Mouse (Mus musculus) MEL (cell line): ENCODE results near the gene Olfr190. TPM values are rescaled to one million over a fixed set of nuclear protein-coding genes. Genes with fewer than 3 reads are reported as not detected.
"Not testable (repeated sequence)": the region's sequence is repeated elsewhere in the genome, so short reads cannot be mapped to it uniquely, and the experiment has no call there.

Source experiments
- DNase-seq: peaks from one replicate; pipeline ENCODE4 v3.0.0; 2011; ENCODE audit warnings: low read depth, low spot score
- H3K27ac ChIP-seq: 2 replicates; pipeline ENCODE4 v1.5.1; 2012; ENCODE audit warnings: low read depth, mild to moderate bottlenecking, control low read depth, low read length, moderate library complexity; ENCODE audit not compliant: control insufficient read depth
- H3K27me3 ChIP-seq, 2 experiments: fragments of 150-350 bp in 1 of 2; sonication (generic) in 1 of 2; 2 replicates each; pipeline ENCODE4 v1.6.1; 2012; ENCODE audit warnings: low read length in 2 of 2, mild to moderate bottlenecking in 2 of 2, improper control_type of control experiment in 1 of 2, moderate library complexity in 1 of 2; ENCODE audit not compliant: insufficient read depth in 2 of 2, control insufficient read depth in 1 of 2
- H3K36me3 ChIP-seq, 2 experiments: 2 replicates each; pipeline ENCODE4 v1.6.1; 2012 to 2014; ENCODE audit warnings: low read length in 2 of 2, improper control_type of control experiment in 1 of 2, inconsistent platforms in 1 of 2, mild to moderate bottlenecking in 1 of 2; ENCODE audit not compliant: insufficient read depth in 2 of 2, control insufficient read depth in 1 of 2
- H3K4me1 ChIP-seq, 2 experiments: fragments of 150-350 bp in 1 of 2; sonication (generic) in 1 of 2; 2 replicates each; pipeline ENCODE4 v1.6.1; 2012; ENCODE audit warnings: low read length in 2 of 2, improper control_type of control experiment in 1 of 2, mild to moderate bottlenecking in 1 of 2; ENCODE audit not compliant: insufficient read depth in 2 of 2, control insufficient read depth in 1 of 2
- H3K4me3 ChIP-seq, 2 experiments: fragments of 150-350 bp in 1 of 2; sonication (generic) in 1 of 2; 2 replicates each; pipeline ENCODE4 v1.5.1; 2012; ENCODE audit warnings: low read depth in 2 of 2, low read length in 2 of 2, mild to moderate bottlenecking in 2 of 2, moderate library complexity in 2 of 2, control low read depth in 1 of 2, improper control_type of control experiment in 1 of 2; ENCODE audit not compliant: control insufficient read depth in 1 of 2, insufficient read depth in 1 of 2
- H3K79me2 ChIP-seq: 2 replicates; pipeline ENCODE4 v1.6.1; 2012; ENCODE audit warnings: mild to moderate bottlenecking, low read length, moderate library complexity; ENCODE audit not compliant: control insufficient read depth, poor library complexity, insufficient read depth
- H3K9ac ChIP-seq: 2 replicates; pipeline ENCODE4 v1.6.1; 2012; ENCODE audit warnings: low read depth, mild to moderate bottlenecking, control low read depth, low read length, moderate library complexity; ENCODE audit not compliant: control insufficient read depth, poor library complexity, severe bottlenecking
- H3K9me3 ChIP-seq: fragments of 150-350 bp; sonication (generic); replicated peaks from 2 replicates; pipeline ENCODE4 v1.6.1; 2012; ENCODE audit warnings: mild to moderate bottlenecking, low read length, improper control_type of control experiment, moderate library complexity; ENCODE audit not compliant: insufficient read depth
- BHLHE40 ChIP-seq: IDR thresholded peaks from 2 replicates; pipeline ENCODE4 v1.6.1; 2012; ENCODE audit warnings: low read depth, mild to moderate bottlenecking, inconsistent platforms, low read length, improper control_type of control experiment, borderline replicate concordance
- MXI1 ChIP-seq: IDR thresholded peaks from 2 replicates; pipeline ENCODE4 v1.6.1; 2011; ENCODE audit warnings: mild to moderate bottlenecking, low read depth, low read length, improper control_type of control experiment
- TCF12 ChIP-seq: IDR thresholded peaks from 2 replicates; pipeline ENCODE4 v1.6.1; 2014; ENCODE audit warnings: low read depth, mild to moderate bottlenecking, inconsistent platforms, low read length, improper control_type of control experiment, moderate library complexity
- ZNF384 ChIP-seq: IDR thresholded peaks from 2 replicates; pipeline ENCODE4 v1.6.1; 2012; ENCODE audit warnings: low read depth, mild to moderate bottlenecking, inconsistent platforms, low read length, improper control_type of control experiment
- polyA plus RNA-seq, 2 experiments: library from polyadenylated mRNA; stranded (reverse) in 1 of 2; unstranded in 1 of 2; fragments of >175 nt in 1 of 2; fragments of >200 nt in 1 of 2; gene quantifications; 2 replicates each; pipeline versions ENCODE4 v1.2.1 to v1.2.4; 2012; ENCODE audit warnings: low replicate concordance in 2 of 2, low read depth in 1 of 2; ENCODE audit not compliant: insufficient read length in 2 of 2, insufficient read depth in 1 of 2, missing spikeins in 1 of 2
- total RNA-seq: library from RNA; depleted of rRNA; stranded (reverse); fragments of 300-350 nt; gene quantifications from 2 replicates; pipeline ENCODE4 v1.2.3, GENCODE M21; 2012

Gene Olfr190
- total and polyA plus RNA-seq, 3 experiments: not detected

- H3K4me3 ChIP-seq: no peak within 1 kb of the TSS
- no peak for TF ChIP-seq TCF12
- TF ChIP-seq, all 39 proteins: peak for 0
- no peak for DNase-seq
- no peaks in the 10 kb centered on the region for H3K4me1 ChIP-seq
- H3K27me3 ChIP-seq: no peaks in the 10 kb centered on the region
- no peaks in the 10 kb centered on the region for H3K9me3 ChIP-seq
- H3K79me2 ChIP-seq: no peaks in the 10 kb centered on the region
- no peak within 1 kb of the TSS for H3K27ac ChIP-seq
- H3K36me3 ChIP-seq: no peaks in the 10 kb centered on the region
- no peak within 1 kb of the TSS for H3K9ac ChIP-seq
Measured at GRCm38 (mm10) chr16:59111781-59112180, 34.0 kb upstream of the Olfr190 start, which contains the start of gene Olfr193. Gene Olfr193, minus strand, starts transcription at chr16:59111881.

DNA sequence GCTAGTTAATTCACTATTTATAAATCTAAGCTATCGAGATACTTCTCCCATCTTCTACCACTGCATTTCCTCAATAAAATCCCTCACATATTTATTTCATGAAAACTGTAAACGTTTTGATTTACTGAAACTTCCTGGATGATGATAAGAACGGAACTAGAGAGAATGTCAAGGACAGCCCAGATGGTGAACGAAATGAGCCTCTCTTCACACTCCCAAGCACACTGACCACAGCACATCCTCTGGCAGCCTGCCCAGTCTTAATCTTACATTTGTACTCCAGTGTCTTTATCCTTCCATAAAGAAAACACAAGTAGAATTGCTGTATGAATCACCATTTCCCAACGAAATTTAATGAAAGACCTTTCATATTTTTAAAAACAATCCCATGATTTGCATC lies 30.7 kb upstream of the Olfr190 start:
- not testable (repeated sequence) for DNase-seq, H3K27ac ChIP-seq, H3K4me1 ChIP-seq, H3K4me3 ChIP-seq, H3K9ac ChIP-seq, H3K27me3 ChIP-seq, H3K36me3 ChIP-seq, H3K79me2 ChIP-seq, H3K9me3 ChIP-seq

GRCm38 (mm10) chr16:59105312-59105711 lies 27.5 kb upstream of the Olfr190 start:
- H3K27ac ChIP-seq: no peak overlapping the region
- H3K9ac ChIP-seq: no peak overlapping the region
- H3K27me3 ChIP-seq: no peaks in the 10 kb centered on the region
- H3K4me1 ChIP-seq: peaks cover 0 to 4% of the 10 kb centered on the region in 2 experiments; a peak in 2 of 4 replicates
- peak; percentile 37 for DNase-seq
- no peak for TF ChIP-seq BHLHE40
- peak; percentile 72 for TF ChIP-seq ZNF384
- TF ChIP-seq MXI1: no peak
- no peaks in the 10 kb centered on the region for H3K9me3 ChIP-seq
- no peaks in the 10 kb centered on the region for H3K36me3 ChIP-seq
- no peak overlapping the region for H3K4me3 ChIP-seq
- no peaks in the 10 kb centered on the region for H3K79me2 ChIP-seq

- not testable (repeated sequence) for H3K27me3 ChIP-seq, H3K9me3 ChIP-seq
Measured at GRCm38 (mm10) chr16:59089722-59090121, 11.9 kb upstream of the Olfr190 start, which contains the start of gene Olfr191. Gene Olfr191, minus strand, starts transcription at chr16:59089822.

More at GRCm38 (mm10) chr16:59089722-59090121, 11.9 kb upstream of the Olfr190 start, which contains the start of gene Olfr191:
- not testable (repeated sequence) for H3K9ac ChIP-seq, DNase-seq, H3K27ac ChIP-seq, H3K79me2 ChIP-seq, H3K36me3 ChIP-seq, H3K4me1 ChIP-seq, H3K4me3 ChIP-seq
